Mouse (Mus musculus): ENCODE results near the gene Fam183b. TPM values are rescaled to one million over a fixed set of nuclear protein-coding genes. Genes with fewer than 3 reads are reported as not detected.
"Not testable (repeated sequence)": the region's sequence is repeated elsewhere in the genome, so short reads cannot be mapped to it uniquely, and the experiment has no call there.

Fam183b gene
- total and polyA plus RNA-seq, 3 experiments, result 0.78 TPM; not detected in 2

- WGBS, result 66% methylated on average over 8 of the region's 8 CpGs
- no peak for TF ChIP-seq EP300 (IDR thresholded peaks at IDR 0.05; ENCODE audit: insufficient read depth, low read depth, low read length)
- TF ChIP-seq POLR2A (IDR thresholded peaks at IDR 0.05; ENCODE audit: insufficient read depth, low read depth, low read length), result no peak
- no peak for TF ChIP-seq CTCF (IDR thresholded peaks at IDR 0.05)
Measured at GRCm38 (mm10) chr11:58788346-58788745, 13.4 kb downstream of the Fam183b start.

GRCm38 (mm10) chr11:58787651-58788050 lies 14.1 kb downstream of the Fam183b start:
- Histone ChIP-seq H3K4me1 (ENCODE audit: control insufficient read depth, insufficient read depth, low read length) (no peaks in the 10 kb centered on the region), H3K27me3 (ENCODE audit: control insufficient read depth, insufficient read depth, low read length) (no peaks in the 10 kb centered on the region), H3K9ac (ENCODE audit: low read depth, low read length) (no peak overlapping the region), H3K27ac (no peak overlapping the region), H3K36me3 (ENCODE audit: control insufficient read depth, insufficient read depth, low read length) (no peaks in the 10 kb centered on the region), H3K4me3 (no peak overlapping the region), H3K79me2 (replicated peaks; ENCODE audit: control insufficient read depth, insufficient read depth, low read length) (no peaks in the 10 kb centered on the region)
- DNase-seq, result no peak
- TF ChIP-seq POLR2A (IDR thresholded peaks at IDR 0.05; ENCODE audit: insufficient read depth, low read depth, low read length) (no peak), CTCF (IDR thresholded peaks at IDR 0.05) (no peak), EP300 (IDR thresholded peaks at IDR 0.05; ENCODE audit: insufficient read depth, low read depth, low read length) (no peak)
- WGBS, result 83% methylated on average over 10 of the region's 10 CpGs
- intact Hi-C loops (cut with DNase I), result no loop called here

More at GRCm38 (mm10) chr11:58788346-58788745, 13.4 kb downstream of the Fam183b start:
- no peaks in the 10 kb centered on the region for H3K36me3 ChIP-seq (ENCODE audit: control insufficient read depth, insufficient read depth, low read length)
- intact Hi-C loops (cut with DNase I), result no loop called here
- no peak for DNase-seq
- no peaks in the 10 kb centered on the region for H3K27me3 ChIP-seq (ENCODE audit: control insufficient read depth, insufficient read depth, low read length)
- no peak overlapping the region for H3K27ac ChIP-seq
- no peaks in the 10 kb centered on the region for H3K4me1 ChIP-seq (ENCODE audit: control insufficient read depth, insufficient read depth, low read length)
- H3K9ac ChIP-seq (ENCODE audit: low read depth, low read length), result no peak overlapping the region
- no peak overlapping the region for H3K4me3 ChIP-seq
- H3K79me2 ChIP-seq (replicated peaks; ENCODE audit: control insufficient read depth, insufficient read depth, low read length), result no peaks in the 10 kb centered on the region

- Histone ChIP-seq H3K27ac (no peak overlapping the region), H3K9ac (ENCODE audit: low read depth, low read length) (no peak overlapping the region), H3K36me3 (ENCODE audit: control insufficient read depth, insufficient read depth, low read length) (no peaks in the 10 kb centered on the region), H3K4me3 (no peak overlapping the region), H3K27me3 (ENCODE audit: control insufficient read depth, insufficient read depth, low read length) (no peaks in the 10 kb centered on the region), H3K4me1 (ENCODE audit: control insufficient read depth, insufficient read depth, low read length) (no peaks in the 10 kb centered on the region), H3K79me2 (replicated peaks; ENCODE audit: control insufficient read depth, insufficient read depth, low read length) (no peaks in the 10 kb centered on the region)
- TF ChIP-seq EP300 (IDR thresholded peaks at IDR 0.05; ENCODE audit: insufficient read depth, low read depth, low read length) (no peak), CTCF (IDR thresholded peaks at IDR 0.05) (no peak), POLR2A (IDR thresholded peaks at IDR 0.05; ENCODE audit: insufficient read depth, low read depth, low read length) (no peak)
- no peak for DNase-seq
- 76% methylated on average over 2 of the region's 2 CpGs for WGBS
- intact Hi-C loops (cut with DNase I), result no loop called here
Measured at GRCm38 (mm10) chr11:58784182-58784581, 17.6 kb downstream of the Fam183b start.

- H3K9ac ChIP-seq (ENCODE audit: low read depth, low read length), result no peak within 1 kb of the TSS
- TF ChIP-seq POLR2A (IDR thresholded peaks at IDR 0.05; ENCODE audit: insufficient read depth, low read depth, low read length) (no peak), CTCF (IDR thresholded peaks at IDR 0.05) (no peak), EP300 (IDR thresholded peaks at IDR 0.05; ENCODE audit: insufficient read depth, low read depth, low read length) (no peak)
- H3K27ac ChIP-seq, result no peak within 1 kb of the TSS
- no peaks in the 10 kb centered on the region for H3K27me3 ChIP-seq (ENCODE audit: control insufficient read depth, insufficient read depth, low read length)
- intact Hi-C loops (cut with DNase I), result no loop called here
- 41% methylated on average over 6 of the region's 6 CpGs for WGBS
- no peaks in the 10 kb centered on the region for H3K4me1 ChIP-seq (ENCODE audit: control insufficient read depth, insufficient read depth, low read length)
- no peaks in the 10 kb centered on the region for H3K79me2 ChIP-seq (replicated peaks; ENCODE audit: control insufficient read depth, insufficient read depth, low read length)
- no peaks in the 10 kb centered on the region for H3K36me3 ChIP-seq (ENCODE audit: control insufficient read depth, insufficient read depth, low read length)
- no peak for DNase-seq
- H3K4me3 ChIP-seq, result no peak within 1 kb of the TSS
Measured at GRCm38 (mm10) chr11:58782480-58783089, 19.2 kb downstream of the Fam183b start, which contains the start of gene Olfr314. TSS of gene Olfr314 (plus strand) at chr11:58782952.

- no peak within 1 kb of the TSS for H3K9ac ChIP-seq (ENCODE audit: low read depth, low read length)
- H3K4me1 ChIP-seq (ENCODE audit: control insufficient read depth, insufficient read depth, low read length), result no peaks in the 10 kb centered on the region
- H3K27me3 ChIP-seq (ENCODE audit: control insufficient read depth, insufficient read depth, low read length), result no peaks in the 10 kb centered on the region
- intact Hi-C loops (cut with DNase I), result no loop called here
- no peak within 1 kb of the TSS for H3K27ac ChIP-seq
- no peaks in the 10 kb centered on the region for H3K79me2 ChIP-seq (replicated peaks; ENCODE audit: control insufficient read depth, insufficient read depth, low read length)
- no peaks in the 10 kb centered on the region for H3K36me3 ChIP-seq (ENCODE audit: control insufficient read depth, insufficient read depth, low read length)
- H3K4me3 ChIP-seq, result no peak within 1 kb of the TSS
- no peak for TF ChIP-seq EP300 (IDR thresholded peaks at IDR 0.05; ENCODE audit: insufficient read depth, low read depth, low read length)
- no peak for TF ChIP-seq POLR2A (IDR thresholded peaks at IDR 0.05; ENCODE audit: insufficient read depth, low read depth, low read length)
- no peak for TF ChIP-seq CTCF (IDR thresholded peaks at IDR 0.05)
- DNase-seq, result no peak
Measured at GRCm38 (mm10) chr11:58772888-58773287, 28.9 kb downstream of the Fam183b start, which contains the start of gene Olfr315. TSS of gene Olfr315 (plus strand) at chr11:58773188.

- no peak for DNase-seq
- Histone ChIP-seq H3K4me1 (ENCODE audit: control insufficient read depth, insufficient read depth, low read length) (no peaks in the 10 kb centered on the region), H3K9ac (ENCODE audit: low read depth, low read length) (no peak within 1 kb of the TSS), H3K79me2 (replicated peaks; ENCODE audit: control insufficient read depth, insufficient read depth, low read length) (no peaks in the 10 kb centered on the region), H3K4me3 (no peak within 1 kb of the TSS), H3K36me3 (ENCODE audit: control insufficient read depth, insufficient read depth, low read length) (no peaks in the 10 kb centered on the region), H3K27ac (no peak within 1 kb of the TSS), H3K27me3 (ENCODE audit: control insufficient read depth, insufficient read depth, low read length) (no peaks in the 10 kb centered on the region; the same call in 1 of the 2 replicates)
- WGBS, result 77% methylated on average over 2 of the region's 2 CpGs
- TF ChIP-seq EP300 (IDR thresholded peaks at IDR 0.05; ENCODE audit: insufficient read depth, low read depth, low read length) (no peak), POLR2A (IDR thresholded peaks at IDR 0.05; ENCODE audit: insufficient read depth, low read depth, low read length) (no peak), CTCF (IDR thresholded peaks at IDR 0.05) (no peak)
- intact Hi-C loops (cut with DNase I), result no loop called here
Measured at GRCm38 (mm10) chr11:58752434-58752833, 49.3 kb downstream of the Fam183b start, which contains the start of gene Olfr316. TSS of gene Olfr316 (plus strand) at chr11:58752734.

GRCm38 (mm10) chr11:58751096-58751495 lies 50.7 kb downstream of the Fam183b start:
- 71% methylated on average over 18 of the region's 18 CpGs for WGBS
- H3K79me2 ChIP-seq (replicated peaks; ENCODE audit: control insufficient read depth, insufficient read depth, low read length); H3K27ac ChIP-seq; H3K4me1 ChIP-seq (ENCODE audit: control insufficient read depth, insufficient read depth, low read length); H3K9ac ChIP-seq (ENCODE audit: low read depth, low read length); H3K27me3 ChIP-seq (ENCODE audit: control insufficient read depth, insufficient read depth, low read length); intact Hi-C loops (cut with DNase I); H3K4me3 ChIP-seq; H3K36me3 ChIP-seq (ENCODE audit: control insufficient read depth, insufficient read depth, low read length); DNase-seq: not testable (repeated sequence)

All from heart, adult 2 months (tissue).